Mouse (Mus musculus) spleen, postnatal 36 days (tissue): ENCODE data around the gene Gpd1.
"Not testable (repeated sequence)": the region's sequence is repeated elsewhere in the genome, so short reads cannot be mapped to it uniquely, and the experiment has no call there.

Source experiments
- DNase-seq, 2 experiments: peaks; one replicate each; pipeline ENCODE4 v3.0.0; 2022; ENCODE audit warnings: low spot score in 2 of 2, mixed read lengths in 1 of 2

The Gpd1 gene

DNA sequence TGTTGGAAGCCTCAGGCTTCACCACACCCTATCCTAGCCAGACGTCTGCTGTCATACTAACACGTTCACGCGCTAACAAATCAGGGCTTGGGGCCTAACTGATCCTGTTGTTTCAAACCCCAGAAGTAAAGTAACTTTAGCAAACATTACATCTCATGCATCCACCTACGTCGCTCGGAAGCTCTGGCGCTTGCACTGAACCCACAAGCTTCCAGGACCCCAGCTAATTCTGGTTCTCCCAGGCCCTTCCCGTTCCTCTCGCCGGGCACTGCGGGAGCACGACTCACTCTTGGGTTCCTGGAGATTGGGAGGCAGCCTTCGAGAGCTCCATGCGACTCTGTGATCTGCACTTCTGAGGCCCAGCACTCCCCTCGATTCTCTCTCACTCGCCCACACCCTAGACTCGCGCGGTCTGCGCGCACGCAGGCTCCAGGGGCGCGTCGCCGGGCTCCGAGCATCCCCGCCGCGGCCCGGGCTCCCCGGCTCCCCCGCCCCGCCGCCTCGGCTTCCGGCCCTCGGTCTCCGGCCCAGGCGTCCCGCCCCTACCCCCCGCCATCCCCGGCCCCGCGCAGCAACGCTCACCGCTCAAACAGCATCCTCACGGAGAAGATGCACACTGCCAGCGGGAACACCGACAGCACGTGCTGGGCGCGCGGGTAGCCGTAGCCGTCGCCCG lies 54.4 kb downstream of the Gpd1 start:
- DNase-seq = peak in 1 of 2 experiments; percentile 16

DNA sequence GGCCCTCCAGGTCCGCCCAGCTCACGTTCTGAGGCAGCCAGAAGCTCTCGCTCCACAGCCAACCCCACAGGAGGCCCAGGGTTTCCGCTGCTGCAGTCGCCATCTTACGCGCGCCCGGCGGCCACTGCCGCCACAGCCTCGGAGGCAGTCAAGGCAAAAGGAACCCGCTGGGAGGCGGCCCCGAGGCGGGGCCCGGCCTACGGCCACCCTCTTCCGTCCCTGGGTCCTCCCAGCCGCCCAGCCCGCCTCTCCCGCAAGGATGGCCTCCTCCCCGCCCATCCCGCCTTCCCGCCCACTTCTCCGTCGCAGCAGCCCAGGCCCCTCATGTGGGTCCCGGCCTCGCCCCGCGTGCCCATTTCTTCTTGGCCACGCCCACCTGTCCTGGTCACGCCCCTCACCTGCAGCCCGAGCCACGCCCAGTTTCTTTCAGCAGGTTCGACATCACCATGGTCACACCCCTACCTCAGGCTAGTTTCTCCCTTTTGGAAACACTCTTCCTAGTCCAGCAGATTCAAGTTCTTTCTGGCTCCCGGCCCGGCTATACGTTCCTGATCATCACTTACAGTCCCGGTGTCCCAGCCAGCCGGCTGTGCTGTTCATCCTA lies 55.1 kb downstream of the Gpd1 start:
- peak; percentile 87 to 90 for DNase-seq

DNA sequence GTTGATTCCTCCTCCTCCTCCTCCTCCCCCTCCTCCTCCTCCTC lies 55.4 kb downstream of the Gpd1 start, which contains the start of gene Cers5:
Gene Cers5 (minus strand): TSS at position 5 of the 44 bp plus-strand sequence.
- not testable (repeated sequence) for DNase-seq

DNA sequence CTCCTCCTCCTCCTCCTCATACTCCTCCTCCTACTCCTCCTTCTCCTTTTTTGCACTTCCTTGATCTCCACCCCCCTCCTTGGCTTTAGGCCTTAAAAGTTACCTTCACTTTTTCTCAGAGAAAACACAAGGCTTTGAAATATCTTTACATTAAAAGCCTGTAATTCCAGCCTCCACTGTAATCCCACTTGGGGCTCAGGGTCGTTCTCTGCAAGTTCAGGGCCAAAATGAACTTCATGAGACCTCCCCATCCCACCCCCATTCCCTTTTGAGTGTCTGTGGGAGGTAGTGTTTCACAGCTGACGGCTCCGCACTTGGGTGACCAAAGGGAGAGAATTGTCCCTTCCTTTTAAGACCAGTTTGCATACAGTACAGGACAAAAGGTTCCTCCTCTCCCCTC lies 55.6 kb downstream of the Gpd1 start:
- DNase-seq = peak in 1 of 2 experiments; percentile 4
